Mouse (Mus musculus) urinary bladder, postnatal 14 days (tissue): ENCODE results near the gene Tmem221.
A peak's percentile ranks its signal among the peaks of the same experiment; 100 is the strongest.

ENCODE experiments used
- DNase-seq: peaks from one replicate; pipeline ENCODE4 v3.0.0; 2021; ENCODE audit warnings: low spot score

Tmem221 gene

GRCm38 (mm10) chr8:71558071-71558957, at the start of gene Tmem221:
Gene Tmem221 (minus strand): TSS chr8:71558871.
- no peak for DNase-seq

GRCm38 (mm10) chr8:71604021-71604420, 45.4 kb upstream of the Tmem221 start:
- DNase-seq: no peak

GRCm38 (mm10) chr8:71602666-71603334, 44.1 kb upstream of the Tmem221 start:
- peak; percentile 88 for DNase-seq

DNA sequence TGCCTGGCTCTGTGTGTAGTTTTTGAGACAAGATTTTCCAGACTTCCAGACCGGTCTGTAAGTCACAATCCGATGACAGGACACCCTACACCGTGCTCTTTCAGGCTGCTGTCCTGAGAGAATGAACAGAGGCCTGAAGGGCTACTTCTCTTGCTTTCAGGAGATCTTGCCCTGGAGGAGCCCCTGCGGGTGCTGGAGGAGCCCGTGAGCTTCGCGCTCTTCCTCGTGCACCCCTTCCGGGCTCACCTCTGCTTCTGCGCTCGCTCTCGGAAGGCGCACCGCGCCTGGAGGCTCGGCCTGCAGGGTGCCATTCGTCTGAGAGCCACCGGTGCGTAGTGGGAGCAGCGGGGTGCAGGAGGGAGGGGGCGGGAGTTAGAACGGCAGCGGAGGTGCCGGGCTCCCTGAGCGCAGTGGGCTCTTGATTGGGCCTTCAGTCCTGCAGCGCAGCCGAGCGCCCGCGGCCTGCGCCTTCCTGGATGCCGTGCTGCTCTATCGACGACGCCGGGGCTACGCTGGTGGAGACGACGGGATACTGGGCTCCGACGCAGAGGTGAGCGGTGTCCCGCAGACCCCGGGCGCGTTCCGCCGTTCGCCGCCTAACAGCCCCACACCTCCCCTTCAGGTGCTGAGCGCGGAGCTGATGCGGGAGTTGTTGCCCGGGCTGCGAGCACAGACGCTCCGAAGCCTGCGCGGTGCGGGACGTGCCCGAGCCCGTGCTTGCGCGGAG, 43.4 kb upstream of the Tmem221 start:
- no peak for DNase-seq

- DNase-seq: no peak
Measured at GRCm38 (mm10) chr8:71598841-71599240, 40.2 kb upstream of the Tmem221 start.

GRCm38 (mm10) chr8:71598375-71598774, 39.7 kb upstream of the Tmem221 start:
- no peak for DNase-seq

- no peak for DNase-seq
Measured at GRCm38 (mm10) chr8:71597451-71597850, 38.8 kb upstream of the Tmem221 start, which contains the start of gene Fam129c. Gene Fam129c (plus strand): TSS chr8:71597648.

- DNase-seq: no peak
Measured at GRCm38 (mm10) chr8:71596798-71597197, 38.1 kb upstream of the Tmem221 start.

GRCm38 (mm10) chr8:71596384-71596783, 37.7 kb upstream of the Tmem221 start:
- no peak for DNase-seq

DNA sequence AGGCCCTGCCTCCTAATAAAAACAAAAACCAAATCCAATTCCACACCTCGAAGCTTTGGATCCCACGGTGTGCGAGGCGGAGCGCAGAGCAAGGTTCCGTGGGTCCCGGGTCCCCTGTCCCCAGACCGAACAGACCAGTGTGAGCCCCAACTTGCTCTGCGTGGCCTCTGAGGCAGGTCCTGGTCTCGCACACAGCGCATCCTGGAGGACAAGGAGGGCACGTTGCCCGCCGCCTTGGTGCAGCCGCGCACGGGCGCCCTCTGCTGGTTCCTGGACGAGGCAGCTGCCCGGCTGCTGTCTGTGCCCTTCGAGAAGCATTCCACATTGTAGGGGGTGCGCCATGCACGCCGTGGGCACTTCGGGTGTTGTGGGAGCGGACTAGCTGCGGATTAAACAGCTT, 37.2 kb upstream of the Tmem221 start:
- peak; percentile 89 for DNase-seq

DNA sequence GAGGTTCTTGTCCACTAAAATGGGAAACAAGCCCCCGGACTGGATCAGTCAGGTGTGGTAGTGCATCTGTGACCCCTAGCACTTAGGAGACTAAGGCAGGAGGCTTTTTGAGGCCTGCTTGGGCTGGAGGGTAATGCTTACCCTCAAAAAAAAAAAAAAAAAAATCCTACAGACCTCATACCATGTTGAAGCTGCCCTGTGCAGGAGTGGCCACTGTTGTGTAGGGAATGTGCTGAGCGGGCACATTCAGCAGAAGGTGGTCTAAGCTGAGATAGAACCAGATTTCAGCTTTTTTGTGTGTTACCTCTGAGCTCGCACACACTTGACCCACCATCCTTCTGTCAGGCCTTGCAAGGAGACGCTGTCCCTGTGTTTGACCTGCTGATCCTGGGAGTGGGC, 35.7 kb upstream of the Tmem221 start:
- DNase-seq: no peak

GRCm38 (mm10) chr8:71593556-71594323, 35.1 kb upstream of the Tmem221 start:
- no peak for DNase-seq

GRCm38 (mm10) chr8:71592374-71593170, 33.9 kb upstream of the Tmem221 start:
- peak; percentile 73 for DNase-seq

- peak; percentile 96 for DNase-seq
Measured at GRCm38 (mm10) chr8:71591471-71592373, 33.1 kb upstream of the Tmem221 start, which contains the start of gene Pgls. Gene Pgls (plus strand): TSS chr8:71592176.

DNA sequence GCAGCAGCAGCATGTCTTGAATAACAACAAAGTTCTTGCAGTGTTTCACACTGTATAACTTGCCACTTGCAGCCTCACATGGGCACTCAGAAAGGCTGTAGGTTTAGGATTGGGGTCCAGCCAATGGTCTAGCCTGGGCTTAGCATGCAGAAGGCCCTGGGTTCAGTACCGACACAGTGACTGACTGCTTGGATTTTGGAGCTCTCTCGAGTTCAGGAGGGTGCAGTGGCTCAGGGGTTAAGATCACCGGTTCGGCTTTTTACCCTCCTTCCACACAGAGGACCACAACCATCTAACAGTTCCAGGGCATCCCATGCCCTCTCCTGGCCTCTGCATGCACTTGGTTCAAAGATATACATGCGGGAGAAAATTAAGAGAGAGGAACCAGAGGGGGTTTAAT, 32.3 kb upstream of the Tmem221 start:
- no peak for DNase-seq

- no peak for DNase-seq
Measured at GRCm38 (mm10) chr8:71588762-71589161, 30.1 kb upstream of the Tmem221 start.

DNA sequence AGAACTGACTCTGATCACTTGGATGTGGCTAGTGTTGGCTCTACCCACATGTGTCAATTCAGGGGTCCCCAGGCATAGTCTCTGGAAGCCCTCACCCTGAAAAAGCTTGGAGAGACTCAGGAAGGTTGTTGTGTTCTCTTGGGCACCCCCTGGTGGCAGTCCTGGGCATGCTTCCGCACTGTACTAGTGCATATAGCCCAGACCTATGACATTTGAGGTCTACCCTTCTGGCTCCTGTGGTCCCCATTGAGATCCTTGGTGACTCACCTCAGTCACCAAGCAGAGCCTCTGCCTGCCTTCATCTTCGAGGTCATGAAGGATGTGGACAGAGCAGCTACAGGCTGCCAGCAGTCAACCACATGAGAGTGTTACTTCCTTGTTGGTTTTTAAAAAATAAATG, 28.2 kb upstream of the Tmem221 start:
- DNase-seq: peak; percentile 42

- DNase-seq: no peak
Measured at GRCm38 (mm10) chr8:71580201-71580600, 21.5 kb upstream of the Tmem221 start.

DNA sequence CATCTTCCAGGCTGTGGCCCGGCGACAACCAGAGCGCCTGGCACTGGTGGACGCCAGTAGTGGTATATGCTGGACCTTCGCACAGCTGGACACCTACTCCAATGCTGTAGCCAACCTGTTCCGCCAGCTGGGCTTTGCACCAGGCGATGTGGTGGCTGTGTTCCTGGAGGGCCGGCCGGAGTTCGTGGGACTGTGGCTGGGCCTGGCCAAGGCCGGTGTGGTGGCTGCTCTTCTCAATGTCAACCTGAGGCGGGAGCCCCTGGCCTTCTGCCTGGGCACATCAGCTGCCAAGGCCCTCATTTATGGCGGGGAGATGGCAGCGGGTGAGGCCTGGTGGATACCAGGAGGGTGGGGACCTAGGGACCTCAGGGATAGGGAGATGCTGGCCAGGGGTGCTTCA, 20.8 kb upstream of the Tmem221 start:
- no peak for DNase-seq

- DNase-seq: no peak
Measured at GRCm38 (mm10) chr8:71579009-71579408, 20.3 kb upstream of the Tmem221 start.
